Mouse (Mus musculus): ENCODE measurements around the gene Pde2a.

The Pde2a gene

DNA sequence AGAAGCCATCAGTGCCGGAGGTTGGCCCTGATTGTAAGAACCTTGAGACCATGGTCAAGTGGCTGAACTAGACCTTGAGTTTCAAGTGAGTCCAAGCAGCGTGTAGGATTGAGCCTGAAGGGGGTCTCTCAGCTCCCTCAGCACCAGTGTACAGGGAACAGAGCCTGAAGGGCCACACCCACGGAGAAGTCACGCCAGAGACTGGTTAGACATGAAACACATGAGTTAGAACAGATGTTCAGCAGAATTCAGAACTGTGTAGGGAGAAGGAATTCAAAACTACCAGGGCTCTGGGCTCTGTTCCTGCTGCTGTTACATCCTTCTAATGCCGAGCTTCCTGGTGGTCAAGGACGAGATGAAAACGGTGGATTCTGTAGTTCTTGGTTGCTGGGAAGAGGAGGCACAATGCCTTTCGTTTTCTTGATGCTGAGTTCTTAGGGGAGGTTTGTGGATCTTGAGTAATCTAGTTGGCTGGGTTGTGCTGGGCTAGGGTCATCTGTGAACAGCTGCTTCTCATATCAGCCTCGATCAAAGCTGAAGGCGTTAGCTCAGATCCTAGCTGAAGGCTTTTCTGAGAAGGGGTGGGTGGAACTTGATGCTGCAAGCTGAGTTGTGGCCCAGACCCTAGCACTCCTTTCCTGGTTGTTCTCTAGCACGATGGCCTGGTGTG, 11.1 kb upstream of the Pde2a start, which contains the start of gene Gm45837:
Gene Gm45837 (plus strand): TSS at position 620 of the 670 bp plus-strand sequence.
- no peak for DNase-seq

DNA sequence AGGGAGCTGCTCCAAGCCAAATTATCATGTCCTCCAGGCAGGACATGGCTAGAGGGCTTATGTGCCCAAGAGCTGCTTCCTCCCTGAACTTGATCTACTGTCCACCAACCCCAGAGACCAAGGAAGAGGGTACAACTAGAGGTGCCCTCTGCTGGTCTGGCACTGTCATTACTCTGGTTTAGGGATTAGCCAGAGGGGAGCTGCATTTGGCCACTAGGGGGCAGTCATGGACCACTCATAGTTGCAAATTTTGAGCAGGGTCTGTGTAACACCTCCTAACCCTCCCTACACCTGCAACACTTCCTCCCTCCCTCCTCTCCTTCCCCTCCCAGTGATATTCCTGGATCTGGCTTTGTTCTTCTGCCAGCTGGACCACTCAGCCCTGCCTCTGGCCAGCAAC, 8.7 kb upstream of the Pde2a start:
- DNase-seq, result peak; percentile 32

DNA sequence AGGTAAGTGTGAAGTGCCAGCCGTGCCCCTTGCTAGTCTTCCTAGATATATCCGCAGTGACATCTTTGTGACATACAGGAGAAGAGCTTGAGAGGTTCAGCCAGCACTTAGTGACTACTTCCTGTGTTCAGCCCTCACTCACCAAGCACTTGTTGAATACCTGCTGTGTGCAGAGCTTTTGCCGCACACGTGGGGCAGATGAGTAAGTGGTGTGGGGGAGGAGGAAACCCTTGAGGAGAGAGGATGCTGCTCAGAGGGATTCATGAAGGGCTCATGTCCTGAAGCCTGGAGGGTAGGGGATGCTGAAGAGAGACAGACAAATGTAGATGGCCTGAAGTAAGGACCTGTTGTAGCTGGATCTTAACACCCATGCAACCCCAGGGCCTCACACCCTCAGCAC, 7.3 kb upstream of the Pde2a start:
- no peak for DNase-seq

DNA sequence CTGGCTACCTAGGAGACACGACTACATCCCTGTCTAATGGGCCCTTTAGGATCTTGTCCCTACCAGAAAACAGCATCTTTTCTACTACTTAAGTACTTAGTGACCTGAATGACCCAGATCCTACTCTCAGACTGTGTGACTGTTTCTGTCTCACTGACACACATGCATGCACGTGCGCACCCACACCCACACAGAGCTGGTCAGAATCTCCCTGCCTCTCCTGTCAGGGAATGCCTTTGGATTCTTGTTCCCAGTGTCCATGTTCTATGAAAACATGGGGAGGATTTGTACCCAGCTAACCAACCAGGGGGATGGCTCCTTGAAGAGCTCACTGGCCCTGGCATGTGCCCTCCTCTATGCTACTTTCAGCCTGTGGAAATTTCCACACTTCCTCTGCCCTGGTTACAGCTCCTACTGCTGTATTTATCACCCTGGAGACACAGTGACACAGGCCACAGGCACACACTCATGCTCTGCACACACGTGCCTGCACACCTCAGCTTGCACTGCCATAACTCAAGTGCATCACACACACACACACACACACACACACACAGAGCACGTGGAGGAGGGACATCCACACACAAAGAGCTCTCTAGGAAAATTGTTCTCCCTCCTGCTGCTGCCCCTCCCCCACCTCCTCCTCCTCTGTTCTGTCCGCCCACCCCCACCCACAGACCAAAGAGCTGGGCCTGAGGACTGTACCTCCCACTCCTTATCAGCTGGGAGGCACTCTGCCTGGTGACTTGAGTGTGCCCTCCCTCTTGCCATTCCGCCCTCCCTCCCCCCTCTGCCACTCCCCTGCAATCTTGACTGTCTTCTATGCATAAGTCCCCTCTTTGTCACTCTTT, 6.6 kb upstream of the Pde2a start:
- no peak for DNase-seq

DNA sequence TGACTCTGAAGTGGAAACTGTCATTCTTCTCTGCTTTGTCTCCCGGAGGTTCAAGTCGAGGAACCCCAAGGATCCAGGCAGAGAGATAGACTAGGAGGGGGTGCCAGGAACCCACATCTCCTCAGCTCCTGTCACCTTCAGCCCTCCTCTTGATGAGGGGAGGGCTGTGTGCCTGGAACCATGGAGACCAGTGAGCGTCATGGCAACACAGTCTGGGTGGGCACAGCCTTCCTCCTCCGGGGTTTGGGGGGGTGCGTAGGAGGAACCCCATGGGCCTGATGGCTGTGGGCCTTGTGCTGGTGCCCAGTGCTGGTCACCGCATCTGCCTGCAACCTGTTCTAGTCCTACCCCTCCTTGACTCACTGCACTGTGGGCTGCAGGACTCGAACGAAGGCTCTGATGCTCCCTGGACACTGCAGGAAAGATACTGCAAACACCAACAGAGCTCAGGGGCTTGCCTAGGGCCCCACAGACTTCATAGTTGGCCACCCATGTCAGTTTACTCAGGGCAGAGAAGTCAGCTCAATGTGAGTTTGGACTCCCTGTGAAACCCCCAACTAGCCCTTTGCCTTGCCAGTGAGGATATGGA, 5.9 kb upstream of the Pde2a start:
- no peak for DNase-seq

DNA sequence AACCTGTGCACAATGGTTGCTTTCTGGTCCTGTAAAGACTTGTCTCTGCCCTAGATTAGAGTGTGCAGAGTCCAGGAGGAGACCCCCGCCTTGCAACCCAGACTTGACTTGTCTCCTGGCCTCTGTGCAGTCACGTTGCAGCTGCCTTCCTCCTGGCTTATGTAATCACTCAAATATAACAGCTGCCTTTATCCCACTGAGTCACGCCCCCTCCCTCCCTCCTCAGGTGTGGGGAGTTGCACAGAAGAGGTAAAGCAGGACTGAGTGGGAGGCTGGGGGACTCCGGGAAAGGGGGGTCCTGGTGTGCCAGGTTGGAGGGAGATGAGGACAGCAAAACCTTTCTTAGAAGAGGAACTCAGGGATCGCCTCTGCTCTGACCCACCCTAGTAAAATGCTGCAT, 5.1 kb upstream of the Pde2a start:
- no peak for DNase-seq

DNA sequence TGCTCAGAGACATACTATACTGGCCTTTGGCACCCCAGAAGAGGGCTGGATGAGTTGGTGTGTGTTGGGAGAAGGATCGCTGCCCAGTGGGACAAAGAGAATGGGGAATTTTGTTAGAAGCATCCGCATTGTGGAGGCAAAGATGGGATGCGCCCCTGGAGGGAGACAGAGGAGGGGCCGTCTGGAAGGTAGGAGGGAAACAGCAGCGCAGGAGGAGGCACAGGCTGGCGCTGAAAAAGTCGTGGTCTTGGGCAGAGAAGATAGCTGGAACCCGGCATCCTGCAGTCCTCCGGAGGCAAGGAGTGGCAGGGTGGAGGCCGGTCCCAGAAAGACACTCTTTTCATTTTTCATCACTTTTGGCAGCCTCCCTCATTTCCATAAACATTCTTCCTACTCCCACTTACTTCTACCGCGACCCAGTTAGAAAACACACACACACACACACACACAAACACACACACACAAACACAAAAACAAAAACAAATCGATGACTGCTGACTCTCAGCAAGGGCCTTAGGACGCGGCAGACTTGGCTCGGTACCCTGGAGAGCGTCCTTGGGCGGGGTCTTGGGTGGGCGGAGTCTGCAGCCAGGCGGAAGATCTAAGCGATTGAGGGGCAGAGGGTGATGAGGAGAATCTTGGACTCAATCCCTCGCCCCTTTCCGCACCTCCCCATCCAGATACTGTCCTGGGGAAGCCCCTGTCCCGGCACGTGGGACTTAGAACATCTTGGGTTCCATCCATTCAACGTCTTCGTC, 2.3 kb upstream of the Pde2a start:
- no peak for DNase-seq

DNA sequence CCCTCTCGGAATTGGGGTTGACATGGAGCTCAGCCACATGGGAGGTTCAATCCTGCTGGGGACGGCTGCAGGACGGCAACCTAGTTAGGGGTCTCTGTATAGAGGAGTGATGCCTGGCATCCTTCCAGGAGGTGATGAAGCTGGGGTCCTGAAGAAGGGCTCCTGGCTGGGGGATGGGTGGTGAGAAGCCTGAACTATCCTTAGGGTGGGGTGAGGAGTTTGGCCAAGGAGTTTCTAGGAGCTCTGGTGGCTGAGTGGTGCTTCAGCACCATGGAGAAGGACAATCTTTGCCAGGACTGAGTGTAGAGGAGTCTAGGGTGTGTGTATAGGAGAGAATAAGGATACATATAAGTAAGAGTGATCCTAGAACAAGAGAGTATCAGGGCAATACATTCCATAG, 578 bp downstream of the Pde2a start:
- DNase-seq, result no peak

DNA sequence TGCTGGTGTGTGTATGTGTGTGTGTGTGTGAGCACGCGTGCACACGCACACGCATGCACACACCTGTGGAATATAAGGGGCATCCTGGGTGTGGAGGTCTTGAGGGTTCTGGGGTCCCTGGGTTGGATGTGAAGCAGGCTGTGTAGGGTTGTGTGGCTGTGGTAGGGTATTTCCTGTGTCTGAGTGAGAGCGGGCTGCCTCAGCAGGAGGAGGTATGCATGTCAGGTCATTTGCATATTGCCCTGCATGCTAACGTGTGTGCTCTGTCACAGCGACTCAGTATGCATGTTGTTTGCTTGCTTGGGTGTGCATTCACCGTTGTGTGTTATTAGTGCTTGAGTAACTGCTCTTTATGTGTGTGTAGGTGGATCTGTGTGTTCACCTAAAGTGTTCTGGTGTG, 1.2 kb downstream of the Pde2a start:
- no peak for DNase-seq

DNA sequence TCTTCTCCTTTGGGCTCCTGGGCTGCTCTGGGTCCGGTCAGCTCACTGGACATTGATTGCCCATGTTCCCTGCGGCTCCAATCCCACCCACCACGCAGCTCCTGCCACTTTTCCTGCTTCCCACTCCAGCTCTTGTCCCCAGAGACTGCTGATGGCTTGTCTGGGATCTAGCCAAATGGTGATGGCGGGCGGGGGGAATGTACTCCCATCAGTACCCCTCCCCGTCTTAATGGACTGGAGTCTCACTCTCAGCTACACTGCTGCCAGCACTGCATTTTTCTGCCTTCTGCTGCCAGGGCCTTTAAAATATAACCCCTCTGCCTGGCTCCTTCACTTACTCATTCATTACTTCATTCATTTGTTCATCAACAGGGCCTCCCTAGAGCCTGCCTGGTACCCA, 2.5 kb downstream of the Pde2a start:
- no peak for DNase-seq

DNA sequence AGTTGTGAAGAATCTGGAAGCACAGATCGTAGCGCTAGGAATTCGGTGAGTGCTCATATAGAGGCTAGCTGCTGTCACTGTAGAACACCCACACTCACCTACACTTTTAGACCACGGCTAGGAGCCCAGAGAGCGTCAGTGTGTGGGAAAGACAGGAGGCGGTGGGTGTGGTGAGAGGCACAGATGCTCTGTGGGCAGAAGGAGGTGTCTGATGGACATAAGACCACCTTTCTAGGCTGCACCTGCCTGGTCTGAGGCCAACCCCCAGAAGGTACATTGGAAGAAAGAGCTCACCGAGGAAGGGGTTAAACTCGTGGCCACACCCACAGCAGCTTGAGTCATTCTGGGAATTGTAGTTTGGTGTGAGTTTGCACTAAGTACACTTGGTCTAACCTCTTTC, 5.2 kb downstream of the Pde2a start:
- DNase-seq, result no peak

DNA sequence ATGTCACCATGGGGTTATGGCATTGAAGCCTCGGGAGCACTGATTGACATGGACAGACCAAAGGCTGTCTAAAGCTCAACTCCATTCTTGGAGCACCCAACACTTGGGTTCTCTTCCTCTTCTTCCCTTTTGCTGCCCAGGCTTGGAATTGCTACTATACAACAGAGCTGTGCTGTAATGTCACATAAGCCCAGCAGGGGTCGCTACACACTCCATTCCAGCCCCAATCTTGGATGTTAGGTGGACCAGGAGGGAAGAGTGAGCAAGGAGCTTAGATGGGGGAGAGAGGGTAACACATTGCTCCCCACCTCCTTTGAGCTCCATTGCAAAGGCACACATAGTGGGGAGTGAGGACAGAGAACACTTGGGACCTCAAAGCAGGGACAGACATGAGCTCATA, 6.2 kb downstream of the Pde2a start:
- DNase-seq, result no peak

DNA sequence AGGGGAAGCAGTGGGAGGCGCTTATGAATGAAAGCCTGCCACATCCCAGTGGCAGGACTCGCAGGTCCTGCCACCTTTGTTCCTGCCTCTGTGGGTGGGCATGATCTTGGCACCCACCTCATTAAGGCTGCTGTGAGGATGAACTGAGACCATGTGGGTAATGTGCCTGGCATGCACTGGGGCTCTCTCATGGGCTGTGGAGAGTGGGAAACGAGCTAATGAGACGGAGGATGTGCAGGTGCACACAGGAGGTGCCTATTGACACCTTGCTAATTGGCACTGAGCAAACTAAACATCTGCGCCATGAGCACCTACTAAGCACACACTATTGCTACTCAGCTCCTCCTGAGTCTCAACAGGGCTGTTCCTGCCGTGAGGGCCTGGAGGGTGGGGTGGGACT, 13.5 kb downstream of the Pde2a start:
- no peak for DNase-seq

DNA sequence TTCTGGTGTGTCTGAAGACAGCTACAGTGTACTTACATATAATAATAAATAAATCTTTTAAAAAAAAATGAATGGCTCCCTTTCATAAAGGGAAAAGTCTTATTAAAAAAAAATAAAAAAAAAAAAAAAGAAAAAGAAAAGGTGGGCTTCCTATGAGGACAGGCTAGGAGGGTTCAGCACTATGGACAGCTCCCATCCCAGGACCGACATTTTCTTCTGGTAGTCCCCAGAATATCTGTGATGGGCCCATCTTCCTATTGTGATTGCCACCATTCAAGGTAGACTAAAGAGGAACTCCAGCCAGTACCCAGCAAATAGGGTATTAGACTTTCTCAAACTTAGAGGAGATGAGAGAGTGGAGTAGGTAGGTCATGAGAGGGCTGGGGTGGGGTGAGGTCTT, 16.4 kb downstream of the Pde2a start:
- no peak for DNase-seq

DNA sequence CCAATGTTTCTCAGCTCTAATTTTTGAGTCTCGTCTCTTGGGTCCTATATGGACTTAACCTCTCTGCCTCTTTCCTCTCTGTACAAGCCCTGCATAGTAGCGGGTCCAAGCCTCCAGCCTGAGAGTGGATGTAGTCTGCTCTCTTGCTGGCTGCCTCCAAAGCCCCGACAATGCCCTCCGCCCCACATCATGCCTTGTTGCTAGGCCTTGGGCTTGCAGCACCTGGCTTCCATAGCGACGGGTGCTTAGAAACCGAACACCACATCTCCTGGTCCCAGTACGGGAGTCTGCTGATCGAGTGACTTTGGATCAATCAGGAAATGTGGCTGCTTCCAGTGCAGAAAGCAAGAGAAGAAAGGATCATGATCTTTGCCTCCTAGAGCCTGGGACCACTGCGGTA, 21.6 kb downstream of the Pde2a start:
- DNase-seq, result no peak

DNA sequence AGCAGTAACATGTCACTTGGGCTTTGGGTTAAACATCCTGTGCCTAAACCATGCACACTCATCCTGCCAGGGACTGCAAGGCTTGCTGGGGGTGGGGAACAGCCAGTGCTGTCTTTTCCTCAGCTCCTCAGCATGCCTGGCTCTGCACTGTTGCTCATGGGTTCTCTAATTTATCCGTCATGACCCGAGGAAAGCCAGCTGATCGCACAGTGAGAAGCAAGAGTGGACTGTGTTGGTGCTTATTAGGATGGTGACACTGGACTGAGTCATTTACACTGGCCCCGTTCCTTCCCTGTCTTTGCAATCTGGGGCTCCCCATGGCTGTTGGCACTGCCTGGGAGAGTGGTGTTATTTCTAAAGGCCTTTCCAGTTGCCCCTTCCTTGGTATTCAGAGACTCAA, 22.7 kb downstream of the Pde2a start:
- DNase-seq, result no peak

DNA sequence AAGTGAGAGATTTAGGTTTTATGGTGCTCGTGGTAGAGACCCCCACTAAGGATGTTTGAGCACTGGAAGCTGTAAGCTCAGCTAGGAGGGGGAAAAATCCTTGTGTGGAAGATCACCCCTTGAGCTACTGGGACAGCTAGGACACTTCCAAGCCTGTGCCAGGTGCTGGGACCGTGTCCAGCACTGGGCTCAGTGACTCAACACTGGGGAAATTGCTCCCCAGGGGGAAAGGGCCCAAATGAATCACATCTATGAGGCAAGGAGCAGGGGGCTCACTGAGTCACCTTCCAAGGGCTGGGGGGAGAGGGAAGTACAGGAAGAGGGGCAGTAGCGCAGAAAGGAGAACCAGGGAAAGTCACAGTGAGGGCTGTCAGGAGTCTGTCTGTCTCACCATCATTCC, 28.4 kb downstream of the Pde2a start:
- no peak for DNase-seq

DNA sequence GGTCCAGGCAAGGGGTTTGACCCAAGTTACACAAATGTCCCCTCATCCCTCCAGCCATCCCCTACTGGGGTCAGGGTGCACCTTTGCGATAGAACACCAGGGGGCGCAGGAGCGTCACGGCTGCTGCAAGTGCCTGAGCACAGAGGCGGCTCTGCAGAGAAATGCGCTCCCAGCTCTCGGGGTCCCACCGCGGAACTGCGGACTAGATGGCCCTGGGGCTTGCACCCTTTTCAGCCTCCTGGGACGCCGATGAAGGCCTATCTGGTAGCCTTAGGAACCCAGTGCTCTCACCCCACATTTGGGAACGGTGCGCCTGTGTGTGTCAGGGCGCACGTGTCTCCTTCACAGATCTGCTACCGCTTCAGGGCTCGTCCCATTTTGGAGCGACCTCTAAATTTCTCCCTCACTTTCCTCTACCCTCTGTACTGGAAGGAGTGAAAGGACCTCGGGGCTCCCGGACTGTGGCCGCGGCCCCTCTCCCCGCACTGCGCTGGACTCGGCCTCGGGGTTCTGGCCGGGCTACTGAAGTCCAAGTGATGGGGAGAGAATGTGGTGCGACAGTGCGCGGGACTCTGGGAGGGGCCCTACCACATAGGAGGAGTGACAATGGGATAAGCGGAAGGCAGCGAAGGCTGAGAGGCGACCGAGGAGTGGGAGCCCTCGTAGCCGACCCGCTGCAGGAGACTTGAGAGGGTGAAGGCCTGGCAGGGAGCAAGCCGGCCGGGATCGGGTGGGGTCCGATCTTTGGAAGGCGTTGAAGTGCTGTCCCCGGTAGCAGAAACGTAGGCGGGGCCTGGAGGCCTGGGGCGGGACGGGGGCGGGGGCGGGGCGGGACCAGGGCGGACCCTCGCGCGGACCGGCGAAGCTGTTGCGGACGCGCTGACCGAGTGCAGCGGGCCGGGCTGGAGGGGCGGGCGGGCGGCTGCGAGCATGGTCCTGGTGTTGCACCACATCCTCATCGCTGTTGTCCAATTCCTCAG, 29.2 kb downstream of the Pde2a start:
- DNase-seq, result peak; percentile 60

DNA sequence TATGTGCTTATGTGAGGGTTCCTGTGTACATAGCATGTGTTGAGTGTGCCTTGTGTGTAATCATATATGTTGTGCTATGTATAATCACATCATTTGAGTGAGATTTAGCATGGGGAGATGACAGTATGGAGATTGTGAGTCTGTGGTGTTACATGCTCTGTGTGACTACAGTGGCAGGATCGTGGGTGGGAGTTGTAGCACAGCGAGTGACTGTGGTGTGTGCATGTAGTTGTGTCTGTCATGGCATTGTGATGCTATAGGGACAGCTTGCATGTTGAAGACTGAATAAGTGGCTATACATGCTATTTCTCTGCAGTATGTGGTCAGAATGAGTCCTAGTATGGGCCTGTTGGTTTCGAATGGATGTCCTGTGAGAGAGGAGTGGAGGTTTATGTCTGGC, 31.2 kb downstream of the Pde2a start:
- DNase-seq, result no peak

DNA sequence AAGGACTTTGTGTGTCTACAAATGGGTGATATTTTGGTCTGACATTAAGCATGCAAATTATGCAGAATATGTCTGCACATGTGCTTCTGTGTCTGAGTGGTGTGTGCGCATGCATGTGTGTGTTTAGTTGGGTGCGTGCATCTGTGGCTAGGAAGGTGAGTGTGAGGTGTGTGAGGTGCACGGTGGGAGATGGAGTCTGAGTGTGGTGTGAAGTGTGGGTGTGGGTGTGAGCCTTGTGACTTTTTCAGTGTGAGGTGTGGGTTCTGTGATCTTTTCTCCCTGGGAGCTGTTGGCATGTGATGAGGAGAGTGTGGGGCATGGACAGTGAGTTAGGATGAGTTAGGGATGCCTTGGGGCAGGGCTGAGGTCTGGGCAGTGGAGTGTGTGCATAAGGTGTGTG, 31.8 kb downstream of the Pde2a start:
- no peak for DNase-seq

DNA sequence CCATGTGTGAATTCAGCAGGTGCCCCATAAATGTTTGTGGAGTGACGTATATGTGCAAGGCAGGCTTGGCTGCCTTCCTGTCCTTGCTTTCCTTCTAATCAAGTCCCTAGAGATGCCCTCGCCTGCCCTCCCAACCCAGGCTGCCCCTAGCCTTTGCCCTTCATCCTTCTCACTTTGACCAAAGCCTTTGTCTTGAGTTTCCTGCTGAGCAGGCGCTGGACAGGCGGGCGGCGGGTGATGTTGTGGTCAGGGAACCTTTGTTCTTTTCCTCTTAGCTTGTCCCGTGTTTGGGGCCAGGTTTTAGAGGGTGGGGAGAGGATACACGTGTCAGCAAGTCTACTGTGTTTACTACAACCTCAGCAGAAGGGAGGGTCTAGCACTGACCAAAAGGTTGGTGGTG, 32.2 kb downstream of the Pde2a start:
- DNase-seq, result no peak

DNA sequence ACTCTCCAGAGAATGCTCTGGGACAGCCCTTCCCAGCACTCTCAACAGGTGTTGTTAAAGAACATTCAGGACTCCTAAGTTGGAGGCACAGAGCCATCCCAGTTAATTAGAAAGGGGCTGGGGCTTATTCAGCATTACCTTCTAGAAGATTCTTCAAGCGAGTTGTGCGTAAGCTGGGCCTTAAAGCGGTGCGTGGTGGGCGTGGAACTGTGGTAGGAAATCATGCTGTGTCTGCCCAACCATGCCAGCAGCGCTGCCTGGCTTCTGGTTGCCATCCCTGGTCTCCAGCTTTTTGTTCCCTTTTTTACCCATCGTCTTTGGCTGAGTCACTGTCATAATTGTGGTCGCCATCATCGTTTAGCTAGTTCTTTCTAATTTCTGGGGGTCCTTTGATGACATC, 33.0 kb downstream of the Pde2a start:
- no peak for DNase-seq
